Mouse (Mus musculus) layer of hippocampus, adult 18-20 months (tissue): Measurements from ENCODE around the gene Olfr456. TPM values are rescaled to one million over a fixed set of nuclear protein-coding genes. Genes with fewer than 3 reads are reported as not detected.
"Not testable (repeated sequence)": the region's sequence is repeated elsewhere in the genome, so short reads cannot be mapped to it uniquely, and the experiment has no call there.

Source experiments
- DNase-seq, 2 experiments: peaks; one replicate each; pipeline ENCODE4 v3.0.0; 2022; ENCODE audit warnings: low spot score in 2 of 2
- long read RNA-seq: library from polyadenylated mRNA; stranded (forward); transcript quantifications from one replicate; pipeline ENCODE4 v2.0.0, GENCODE M21; 2021
- total RNA-seq, 2 experiments: library from RNA; stranded (reverse); gene quantifications; 2 replicates each; pipeline ENCODE4 v1.2.3; 2021

The Olfr456 gene
- not detected for total RNA-seq
- long read RNA-seq, result 0 reads

DNA sequence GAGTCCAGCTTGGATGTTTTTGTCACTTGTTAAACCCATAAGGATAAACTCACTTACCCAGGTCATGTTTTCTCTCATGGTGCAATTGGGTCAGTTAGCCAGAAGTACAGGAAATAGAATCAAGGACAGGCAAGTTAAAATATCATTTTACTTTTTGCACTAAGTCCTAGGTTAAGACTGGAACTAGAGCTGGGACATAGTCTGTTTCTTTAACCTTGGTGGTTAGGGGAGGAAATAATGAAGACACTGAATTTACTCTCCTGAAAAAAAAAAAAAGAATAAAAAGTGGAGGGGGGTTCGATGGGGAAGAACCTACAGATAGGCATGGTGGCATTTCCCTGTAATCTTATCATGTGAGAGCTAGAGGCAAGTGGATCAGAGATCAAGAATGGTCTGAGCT is at the start of gene Olfr456:
TSS of gene Olfr456 (minus strand) at position 101 of the 400 bp plus-strand sequence.
- DNase-seq, result no peak

DNA sequence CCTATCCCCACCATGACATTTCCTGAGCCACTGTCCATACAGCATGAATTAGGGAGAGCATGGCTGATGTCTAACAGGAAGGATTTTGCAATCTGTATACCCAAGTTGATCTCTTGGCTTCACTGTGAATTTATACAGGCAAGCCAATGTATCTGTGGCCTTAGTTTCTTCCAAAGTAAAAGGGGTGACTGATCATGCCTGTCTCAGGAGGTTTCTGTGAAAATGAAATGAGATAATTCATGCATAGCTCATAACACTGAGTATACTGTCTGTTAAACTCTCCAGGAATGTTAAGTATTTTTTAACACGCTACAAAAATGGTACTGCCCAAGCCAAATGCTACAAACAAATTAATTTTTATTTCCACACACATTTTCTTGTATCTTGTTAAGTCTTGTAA is 26.4 kb upstream of the Olfr456 start:
- DNase-seq, result no peak

GRCm38 (mm10) chr6:42509311-42509710 is 22.3 kb upstream of the Olfr456 start:
- no peak for DNase-seq

DNA sequence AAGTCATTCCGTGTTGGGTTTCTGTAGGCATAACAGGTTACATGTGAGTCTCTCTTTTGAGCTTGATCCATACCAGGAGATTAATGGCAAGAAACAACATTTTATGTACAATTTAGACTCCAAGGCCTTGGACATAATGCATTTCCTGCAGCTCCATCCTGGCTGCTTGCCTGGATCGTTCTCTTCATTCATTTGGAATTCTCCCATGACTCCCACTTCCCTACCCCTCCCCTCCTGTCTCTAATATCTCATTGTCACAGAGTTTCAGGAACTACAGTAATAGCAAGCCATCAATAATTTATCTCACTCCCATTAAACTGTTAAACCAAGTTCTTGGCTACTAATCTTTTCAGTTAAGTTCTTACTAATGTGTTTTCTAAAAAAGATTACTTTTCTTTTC is 16.5 kb upstream of the Olfr456 start:
- peak; percentile 1 to 33 for DNase-seq

DNA sequence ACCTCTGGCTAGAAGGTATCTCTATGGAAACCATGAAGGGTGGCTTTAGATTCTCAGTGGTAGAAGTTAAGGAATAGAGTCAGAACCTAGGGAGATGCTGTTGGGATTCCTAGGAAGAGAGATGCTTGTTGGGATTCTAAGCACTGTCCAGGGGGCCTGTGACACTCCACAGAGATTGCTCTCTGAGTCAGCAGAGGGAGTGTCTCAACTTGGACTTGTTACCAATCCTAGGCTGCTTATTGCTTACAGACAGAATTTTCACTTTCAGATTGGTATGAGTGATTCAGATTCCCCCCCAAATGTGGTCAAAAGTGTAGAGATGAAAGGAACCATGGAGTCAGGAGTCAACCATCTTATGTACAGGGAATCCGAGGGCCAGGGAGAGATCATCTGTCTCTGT is 2.7 kb upstream of the Olfr456 start:
- DNase-seq, result no peak

GRCm38 (mm10) chr6:42484633-42485032 is 2.4 kb downstream of the Olfr456 start:
- DNase-seq, result no peak

- no peak for DNase-seq
Measured at GRCm38 (mm10) chr6:42476235-42476634, 10.8 kb downstream of the Olfr456 start, which contains the start of gene Olfr457. Gene Olfr457 (minus strand): TSS chr6:42476335.

- DNase-seq, result not testable (repeated sequence)
Measured at GRCm38 (mm10) chr6:42471298-42471697, 15.7 kb downstream of the Olfr456 start.

DNA sequence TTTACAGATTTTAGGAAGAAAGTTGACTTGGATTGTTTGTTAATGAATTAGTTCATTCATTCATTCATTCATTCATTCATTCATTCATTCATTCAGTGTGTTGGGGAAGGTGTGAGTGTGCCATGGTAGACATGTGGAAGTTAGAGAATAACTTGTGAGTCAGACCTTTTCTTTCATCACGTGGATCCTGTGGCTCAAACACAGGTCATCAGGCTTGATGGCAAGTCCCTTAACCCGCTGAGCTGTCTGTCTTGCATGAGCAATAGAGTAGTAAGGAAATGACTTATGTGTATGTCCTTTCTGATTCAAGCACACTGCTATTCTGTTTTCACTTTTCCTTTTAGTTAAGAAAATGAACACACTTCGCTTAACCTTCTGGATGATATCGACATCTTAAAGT is 16.5 kb downstream of the Olfr456 start:
- DNase-seq, result no peak

GRCm38 (mm10) chr6:42465096-42465495 is 21.9 kb downstream of the Olfr456 start, which contains the start of gene Olfr458:
Gene Olfr458 (minus strand): TSS chr6:42465196.
- DNase-seq, result no peak

- DNase-seq, result no peak
Measured at GRCm38 (mm10) chr6:42447381-42447780, 39.6 kb downstream of the Olfr456 start.

DNA sequence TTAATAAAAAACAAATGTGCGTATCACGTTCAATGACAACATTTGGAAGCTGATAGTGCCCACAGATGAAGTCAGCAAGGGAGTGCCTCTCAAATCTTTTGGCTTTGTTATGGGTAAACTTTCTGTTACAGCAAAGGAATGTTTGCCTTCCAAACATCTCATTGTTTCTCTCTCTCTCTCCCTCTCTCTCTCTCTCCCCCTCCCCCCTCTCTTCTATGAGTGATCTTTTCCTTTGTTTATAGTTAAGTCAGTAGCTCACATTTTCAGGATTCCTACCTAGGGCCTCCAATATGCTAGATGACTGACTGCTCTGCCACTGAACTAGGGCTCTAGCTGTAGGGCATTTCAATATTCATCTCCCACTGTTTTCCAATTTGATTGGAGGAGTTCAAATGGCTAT is 42.5 kb downstream of the Olfr456 start:
- no peak for DNase-seq

DNA sequence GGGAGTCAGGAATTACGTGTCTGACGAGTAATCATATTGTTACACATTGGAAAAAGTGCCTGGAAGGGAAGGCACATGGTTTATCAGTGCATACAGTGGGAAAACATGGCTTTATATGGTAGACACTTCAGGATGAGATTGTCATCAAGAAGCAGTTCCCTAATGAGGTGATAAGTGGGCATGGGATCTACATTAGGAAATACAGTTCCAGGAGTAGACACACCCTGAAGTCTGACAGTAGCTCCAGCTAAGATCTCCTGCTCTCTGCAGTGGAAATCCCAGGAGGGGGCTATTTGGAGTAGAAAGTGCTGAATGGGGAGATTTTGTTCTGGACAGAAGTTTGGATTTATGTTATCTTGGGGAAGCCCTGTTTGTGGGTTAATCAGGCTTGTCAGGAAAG is 45.6 kb downstream of the Olfr456 start:
- no peak for DNase-seq

Other genes starting within 250 kb of the Olfr456 start
- gene Gstk1, start 241.3 kb downstream of the Olfr456 start, total RNA-seq, result 10 to 100 TPM; 10.3 to 13.3 TPM
- gene Tmem139, start 225.2 kb downstream of the Olfr456 start, total RNA-seq, result not detected
- 10 to 100 TPM; 17.4 to 24.0 TPM for gene Casp2, start 222.2 kb downstream of the Olfr456 start, total RNA-seq
- gene Clcn1, start 200.5 kb downstream of the Olfr456 start, total RNA-seq, result 1 to 10 TPM; 2.8 to 3.6 TPM
- 10 to 100 TPM; 80.2 to 82.8 TPM for gene Fam131b, start 162.6 kb downstream of the Olfr456 start, total RNA-seq
- 10 to 100 TPM; 39.5 to 40.3 TPM for gene Zyx, start 137.6 kb downstream of the Olfr456 start, total RNA-seq
- gene Epha1, start 113.9 kb downstream of the Olfr456 start, total RNA-seq, result under 1 TPM; 0.13 to 0.20 TPM
- not detected for gene Tas2r143, start 87.0 kb downstream of the Olfr456 start, total RNA-seq
- gene Tas2r135, start 81.8 kb downstream of the Olfr456 start, total RNA-seq, result not detected
- gene Tas2r126, start 52.7 kb downstream of the Olfr456 start, total RNA-seq, result not detected
- not detected for gene Olfr458, start 22.0 kb downstream of the Olfr456 start, total RNA-seq
- gene Olfr457, start 10.9 kb downstream of the Olfr456 start, total RNA-seq, result not detected
- gene Olfr455, start 60.4 kb upstream of the Olfr456 start, total RNA-seq, result not detected
- not detected for gene Tcaf3, start 110.5 kb upstream of the Olfr456 start, total RNA-seq
- gene Tcaf2, start 158.0 kb upstream of the Olfr456 start, total RNA-seq, result under 1 TPM; 0.50 to 0.61 TPM
- gene Tcaf1, start 222.9 kb upstream of the Olfr456 start, total RNA-seq, result 100 to 1,000 TPM; 205 to 214 TPM